Mouse (Mus musculus) brain, embryonic 14.5 days (tissue): ENCODE measurements around the gene Wsb2.

ENCODE experiments used
- CTCF ChIP-seq: fragments of 200-500 bp; IDR thresholded peaks from 2 replicates; pipeline ENCODE4 v1.5.1; 2012; ENCODE audit warnings: inconsistent platforms, mild to moderate bottlenecking, moderate library complexity, borderline replicate concordance; ENCODE audit not compliant: insufficient read depth, insufficient read length; ENCODE audit errors: extremely low read depth
- POLR2A ChIP-seq: fragments of 200-500 bp; IDR thresholded peaks from 2 replicates; pipeline ENCODE4 v1.6.1; 2012; ENCODE audit warnings: mild to moderate bottlenecking, inconsistent platforms, borderline replicate concordance; ENCODE audit not compliant: poor library complexity, insufficient read depth, insufficient read length, severe bottlenecking; ENCODE audit errors: extremely low read depth

GRCm38 (mm10) chr5:117356365-117357128 lies 557 bp upstream of the Wsb2 start:
- TF ChIP-seq CTCF = no peak
- TF ChIP-seq POLR2A = no peak
